In genomic region chr19:46641420-46642085, GRCm38 (mm10) we compare ENCODE assay signal across 8 mouse cellular contexts. TPM values are rescaled to one million over a fixed set of nuclear protein-coding genes. Genes with fewer than 3 reads are reported as not detected.
DNase-seq lines count a peak whose midpoint lies in the region; ATAC-seq and TF ChIP-seq lines count a peak whose summit lies in the region.

No protein-coding gene starts in this region.

- no peak for TF ChIP-seq CTCF in liver, postnatal 0 days (IDR thresholded peaks at IDR 0.05; ENCODE audit: low read depth)

- H3K9ac ChIP-seq in intestine, embryonic 16.5 days (ENCODE audit: low read depth, low read length) = peak overlapping the region; percentile 46
- no peak overlapping the region for H3K9ac ChIP-seq in liver, postnatal 0 days (replicated peaks)

- no peaks in the 10 kb centered on the region for H3K27me3 ChIP-seq in intestine, embryonic 16.5 days (replicated peaks; ENCODE audit: control insufficient read depth, insufficient read depth, low read length)
- no peaks in the 10 kb centered on the region for H3K27me3 ChIP-seq in liver, postnatal 0 days (ENCODE audit: insufficient read depth, low read length)

- no peak for TF ChIP-seq EP300 in liver, postnatal 0 days (IDR thresholded peaks at IDR 0.05; ENCODE audit: low read depth)

- peak overlapping the region; percentile 87 for H3K27ac ChIP-seq in brown adipose tissue, adult 24 weeks (replicated peaks; ENCODE audit: low read depth, low read length)
- peak overlapping the region; percentile 85 for H3K27ac ChIP-seq in intestine, embryonic 16.5 days (ENCODE audit: low read length)
- peak overlapping the region; percentile 34 for H3K27ac ChIP-seq in liver, postnatal 0 days (ENCODE audit: low read depth)

- peak overlapping the region; percentile 37; the same call in 1 of the 2 replicates for H3K4me2 ChIP-seq in intestine, embryonic 16.5 days (ENCODE audit: low read depth, low read length)
- no peak overlapping the region; the same call in 1 of the 2 replicates for H3K4me2 ChIP-seq in liver, postnatal 0 days (ENCODE audit: low read depth, low read length)

- WGBS in intestine, embryonic 16.5 days = 31% methylated on average over 19 of the region's 19 CpGs
- 52% methylated on average over 19 of the region's 19 CpGs for WGBS in liver, postnatal 0 days (ENCODE audit: insufficient replicate concordance)

- H3K9me3 ChIP-seq in intestine, embryonic 16.5 days (ENCODE audit: control insufficient read depth, low read length) = no peaks in the 10 kb centered on the region
- H3K9me3 ChIP-seq in liver, postnatal 0 days (ENCODE audit: low read length) = no peaks in the 10 kb centered on the region

- DNase-seq in Muller cell, postnatal 12 days (ENCODE audit: inconsistent ontology term) = peak; percentile 80
- peak; percentile 98 for DNase-seq in heart, adult 11 months
- DNase-seq in liver, postnatal 0 days = peak; percentile 54
- peak; percentile 78 for DNase-seq in ovary, postnatal 36 days (ENCODE audit: low spot score)
- no peak for DNase-seq in frontal cortex, adult 2 months (ENCODE audit: extremely low spot score in 1 of 2, low spot score in 1 of 2)

- peaks cover 60% of the 10 kb centered on the region for H3K4me1 ChIP-seq in brown adipose tissue, adult 24 weeks (ENCODE audit: control insufficient read depth, insufficient read depth, insufficient read length, low read length)
- H3K4me1 ChIP-seq in intestine, embryonic 16.5 days (ENCODE audit: control insufficient read depth, insufficient read depth, low read length) = peaks cover 35% of the 10 kb centered on the region
- H3K4me1 ChIP-seq in liver, postnatal 0 days (ENCODE audit: insufficient read depth) = peaks cover 75% of the 10 kb centered on the region

- no peak overlapping the region for H3K4me3 ChIP-seq in brown adipose tissue, adult 24 weeks (ENCODE audit: insufficient read depth, low read depth, low read length)
- no peak overlapping the region; the same call in 1 of the 2 replicates for H3K4me3 ChIP-seq in intestine, embryonic 16.5 days (ENCODE audit: low read length)
- H3K4me3 ChIP-seq in liver, postnatal 0 days (ENCODE audit: low read depth, low read length) = no peak overlapping the region

- peak; percentile 60 for ATAC-seq in intestine, embryonic 16.5 days
- no peak for ATAC-seq in liver, postnatal 0 days
- no peak for ATAC-seq in activated CD4-positive, CD25-positive, alpha-beta regulatory T cell, adult 4 months

- 0 out of 2 replicates have a peak, but pooled peaks cover 3% of the 10 kb centered on the region for H3K36me3 ChIP-seq in intestine, embryonic 16.5 days (ENCODE audit: control insufficient read depth, insufficient read depth, low read length)
- H3K36me3 ChIP-seq in liver, postnatal 0 days (replicated peaks; ENCODE audit: insufficient read depth, low read length) = peaks cover 46% of the 10 kb centered on the region

RNA-seq across cellular contexts. Expression of gene Cyp17a1, which starts 31.4 kb away (rescaled TPM):
- not detected in 2 replicates for polyA plus RNA-seq in brown adipose tissue, adult 24 weeks (2012; ENCODE audit: insufficient read depth, insufficient read length, missing spikeins)
- polyA plus RNA-seq in intestine, embryonic 16.5 days (2015; fragmentation: Nextera tagmentation; extraction: Ambion mirVana) = 0.16 TPM in 1 of 2 replicates, not detected in the other
- polyA plus RNA-seq in liver, postnatal 0 days (2015; fragmentation: Nextera tagmentation; extraction: Ambion mirVana) = 3.3 and 5.8 TPM in 2 replicates
- polyA plus RNA-seq in frontal cortex, adult 2 months (2012; rRNA removed) = 0.78 TPM in 1 of 2 replicates, not detected in the other
- polyA plus RNA-seq in activated CD4-positive, CD25-positive, alpha-beta regulatory T cell, adult 4 months (2017; shearing (Covaris generic)) = not detected

RNA-seq across cellular contexts. Expression of gene Wbp1l, which starts 42.7 kb away (rescaled TPM):
- 18.9 and 24.4 TPM in 2 replicates for polyA plus RNA-seq in brown adipose tissue, adult 24 weeks (2012; ENCODE audit: insufficient read depth, insufficient read length, missing spikeins)
- 39.3 and 40.0 TPM in 2 replicates for polyA plus RNA-seq in intestine, embryonic 16.5 days (2015; fragmentation: Nextera tagmentation; extraction: Ambion mirVana)
- 40.4 and 48.8 TPM in 2 replicates for polyA plus RNA-seq in liver, postnatal 0 days (2015; fragmentation: Nextera tagmentation; extraction: Ambion mirVana)
- 26.8 and 29.1 TPM in 2 replicates for polyA plus RNA-seq in frontal cortex, adult 2 months (2012; rRNA removed)
- 10 to 100 TPM; 19.7 to 20.0 TPM for polyA plus RNA-seq in activated CD4-positive, CD25-positive, alpha-beta regulatory T cell, adult 4 months (2017; shearing (Covaris generic))

RNA-seq across cellular contexts. Expression of gene Borcs7, which starts 48.2 kb away (rescaled TPM):
- 20.4 and 24.7 TPM in 2 replicates for polyA plus RNA-seq in brown adipose tissue, adult 24 weeks (2012; ENCODE audit: insufficient read depth, insufficient read length, missing spikeins)
- polyA plus RNA-seq in intestine, embryonic 16.5 days (2015; fragmentation: Nextera tagmentation; extraction: Ambion mirVana) = 13.9 and 14.0 TPM in 2 replicates
- polyA plus RNA-seq in liver, postnatal 0 days (2015; fragmentation: Nextera tagmentation; extraction: Ambion mirVana) = 6.6 and 7.1 TPM in 2 replicates
- polyA plus RNA-seq in frontal cortex, adult 2 months (2012; rRNA removed) = 20.1 and 21.5 TPM in 2 replicates
- 1 to 10 TPM; 6.6 to 7.0 TPM for polyA plus RNA-seq in activated CD4-positive, CD25-positive, alpha-beta regulatory T cell, adult 4 months (2017; shearing (Covaris generic))

Comparison
In these comparisons a context has a peak if more than half of its experiments do, and no peak if none do; other contexts are left out.
1. DNase-seq: peak in Muller cell, postnatal 12 days (single experiment), heart, adult 11 months (single experiment), liver, postnatal 0 days (single experiment) and ovary, postnatal 36 days (single experiment); none in frontal cortex, adult 2 months (0 of 2).
2. H3K27ac ChIP-seq: peak in every context shown above with its lines; median percentile 87 in brown adipose tissue, adult 24 weeks; 85 in intestine, embryonic 16.5 days; 34 in liver, postnatal 0 days.